Mouse (Mus musculus): ENCODE data around the gene Rab37. TPM values are rescaled to one million over a fixed set of nuclear protein-coding genes. Genes with fewer than 3 reads are reported as not detected.

The Rab37 gene
- polyA plus RNA-seq, 1 experiment from 2014 or later = 3.5 TPM

DNA sequence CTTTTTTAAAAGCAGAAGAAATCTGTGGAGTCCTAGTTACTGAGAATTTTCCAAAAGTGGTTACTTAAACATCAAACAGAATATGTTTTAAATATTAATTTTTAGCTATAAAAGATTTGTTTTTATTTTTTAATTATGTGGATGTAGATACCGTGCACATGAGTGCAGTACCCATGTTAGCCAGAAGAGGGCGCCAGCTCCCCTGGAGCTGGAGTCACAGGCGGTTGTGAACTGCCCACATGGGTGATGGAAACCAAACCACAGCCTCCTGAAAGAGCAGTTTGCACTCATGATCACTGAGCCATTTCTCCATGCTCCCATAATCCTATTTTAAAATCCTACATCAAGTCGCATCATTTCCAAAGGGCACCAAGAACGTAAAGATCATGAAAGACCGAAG is 1.4 kb upstream of the Rab37 start:
- Histone ChIP-seq H3K9ac (no peak overlapping the region), H3K27me3 (replicated peaks) (peaks cover 29% of the 10 kb centered on the region), H3K4me2 (replicated peaks) (no peak overlapping the region), H3K4me3 (no peak overlapping the region), H3K36me3 (no peaks in the 10 kb centered on the region), H3K4me1 (peaks cover 12% of the 10 kb centered on the region), H3K9me3 (peaks cover 6% of the 10 kb centered on the region; the same call in 1 of the 2 replicates), H3K27ac (no peak overlapping the region)
- ATAC-seq (ENCODE audit: low FRiP score, low read depth) = no peak
- 68% methylated on average over 6 of the region's 6 CpGs for WGBS

DNA sequence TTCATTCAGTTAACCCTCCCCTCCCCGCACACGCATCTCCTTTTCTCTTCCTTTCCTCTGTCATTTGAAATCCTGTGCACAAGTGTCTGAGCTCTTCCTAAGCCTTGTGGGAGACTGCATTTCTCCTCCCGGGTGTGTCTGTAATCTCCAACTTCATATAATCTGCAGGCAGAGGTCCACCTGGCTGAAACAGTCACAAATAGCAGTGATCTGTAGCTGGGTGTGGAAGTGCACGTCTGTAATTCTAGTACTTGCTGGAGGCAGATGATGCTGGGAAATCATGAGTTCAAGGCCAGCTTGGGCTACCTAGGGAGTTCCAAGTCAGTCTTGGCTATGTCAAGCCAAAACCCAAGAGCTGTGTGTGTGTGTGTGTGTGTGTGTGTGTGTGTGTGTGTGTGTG is 909 bp downstream of the Rab37 start:
- Histone ChIP-seq H3K27ac (no peak overlapping the region), H3K9ac (no peak overlapping the region), H3K36me3 (no peaks in the 10 kb centered on the region), H3K4me3 (peak overlapping the region; percentile 18; the same call in 1 of the 2 replicates), H3K4me2 (replicated peaks) (peak overlapping the region; percentile 57), H3K4me1 (peaks cover 9% of the 10 kb centered on the region), H3K9me3 (peaks cover 6% of the 10 kb centered on the region; the same call in 1 of the 2 replicates), H3K27me3 (replicated peaks) (peaks cover 29% of the 10 kb centered on the region)
- no peak for ATAC-seq (ENCODE audit: low FRiP score, low read depth)
- 14% methylated on average over 4 of the region's 4 CpGs for WGBS

DNA sequence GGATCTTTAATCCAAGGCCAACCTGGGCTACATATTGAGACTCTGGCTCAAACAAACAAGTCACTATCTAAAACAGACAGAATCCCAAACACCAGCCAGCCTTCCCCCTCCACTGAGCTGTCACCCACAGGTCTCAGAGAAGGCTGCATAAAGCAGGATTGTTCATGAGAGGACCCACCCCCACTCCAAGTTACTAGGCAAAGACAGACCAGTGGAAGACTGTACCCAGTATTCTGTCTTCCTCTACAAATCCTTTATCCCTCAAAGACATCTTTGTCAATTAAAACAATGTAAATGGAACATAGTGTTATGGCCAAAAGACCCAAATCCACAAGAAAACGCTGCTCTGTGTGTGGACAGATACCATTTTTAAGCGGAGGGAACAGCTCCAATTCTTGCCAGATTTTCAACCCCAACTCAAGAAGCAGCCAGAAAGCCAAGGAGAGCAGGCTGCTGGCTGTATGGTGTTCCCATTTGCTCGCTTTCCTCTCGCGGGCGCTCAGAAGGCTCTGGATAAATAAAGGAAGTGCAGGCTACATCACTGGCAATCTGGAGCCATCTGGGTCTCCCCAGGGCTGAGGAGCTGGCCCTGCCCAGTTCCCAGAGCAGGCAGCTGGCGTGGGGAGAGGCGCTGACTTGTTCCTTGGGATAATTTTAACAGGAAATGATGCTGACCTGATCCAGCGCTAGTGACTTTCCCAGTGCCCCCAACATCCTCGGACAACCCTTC is 7.1 kb downstream of the Rab37 start:
- Histone ChIP-seq H3K27me3 (replicated peaks) (no peaks in the 10 kb centered on the region), H3K4me1 (peaks cover 10% of the 10 kb centered on the region; the same call in 1 of the 2 replicates), H3K9ac (no peak overlapping the region), H3K36me3 (no peaks in the 10 kb centered on the region), H3K4me3 (no peak overlapping the region), H3K27ac (no peak overlapping the region), H3K9me3 (peaks cover 2% of the 10 kb centered on the region; the same call in 1 of the 2 replicates), H3K4me2 (replicated peaks) (no peak overlapping the region)
- no peak for ATAC-seq (ENCODE audit: low FRiP score, low read depth)
- WGBS = 61% methylated on average over 10 of the region's 10 CpGs

DNA sequence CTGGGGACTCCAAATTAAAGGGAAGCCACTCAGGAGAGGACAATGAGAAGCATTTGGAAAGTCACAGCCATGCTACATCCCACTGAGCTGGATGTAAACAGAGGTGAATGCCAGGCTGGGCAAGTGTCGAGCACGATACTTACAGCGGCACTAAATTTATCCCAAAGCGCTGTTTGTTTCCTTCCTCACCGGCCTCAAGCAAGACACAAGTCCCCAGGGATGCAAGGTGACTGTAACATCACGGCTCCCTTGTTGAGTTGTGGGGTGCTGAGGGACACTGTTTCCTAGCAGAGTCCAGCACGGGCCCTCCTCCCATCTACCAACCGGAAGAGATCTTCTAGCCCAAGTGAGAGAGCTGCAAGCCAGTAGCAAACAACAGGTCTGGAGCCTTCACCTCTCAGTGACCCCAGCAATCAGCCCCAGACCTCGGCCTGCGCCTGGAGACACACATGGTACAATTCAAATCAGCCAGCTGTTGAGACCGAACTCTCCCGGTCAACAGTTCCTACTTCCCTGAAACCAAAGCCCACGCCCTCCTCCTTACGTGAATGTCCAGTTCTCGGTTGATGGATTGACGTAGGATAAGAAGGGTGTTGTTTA is 8.1 kb downstream of the Rab37 start:
- no peaks in the 10 kb centered on the region for H3K27me3 ChIP-seq (replicated peaks)
- peaks cover 10% of the 10 kb centered on the region; the same call in 1 of the 2 replicates for H3K4me1 ChIP-seq
- no peaks in the 10 kb centered on the region for H3K9me3 ChIP-seq
- no peak overlapping the region for H3K4me2 ChIP-seq (replicated peaks)
- 53% methylated on average over 16 of the region's 16 CpGs for WGBS
- no peaks in the 10 kb centered on the region for H3K36me3 ChIP-seq
- H3K27ac ChIP-seq = no peak overlapping the region
- H3K9ac ChIP-seq = no peak overlapping the region
- no peak for ATAC-seq (ENCODE audit: low FRiP score, low read depth)
- no peak overlapping the region for H3K4me3 ChIP-seq

DNA sequence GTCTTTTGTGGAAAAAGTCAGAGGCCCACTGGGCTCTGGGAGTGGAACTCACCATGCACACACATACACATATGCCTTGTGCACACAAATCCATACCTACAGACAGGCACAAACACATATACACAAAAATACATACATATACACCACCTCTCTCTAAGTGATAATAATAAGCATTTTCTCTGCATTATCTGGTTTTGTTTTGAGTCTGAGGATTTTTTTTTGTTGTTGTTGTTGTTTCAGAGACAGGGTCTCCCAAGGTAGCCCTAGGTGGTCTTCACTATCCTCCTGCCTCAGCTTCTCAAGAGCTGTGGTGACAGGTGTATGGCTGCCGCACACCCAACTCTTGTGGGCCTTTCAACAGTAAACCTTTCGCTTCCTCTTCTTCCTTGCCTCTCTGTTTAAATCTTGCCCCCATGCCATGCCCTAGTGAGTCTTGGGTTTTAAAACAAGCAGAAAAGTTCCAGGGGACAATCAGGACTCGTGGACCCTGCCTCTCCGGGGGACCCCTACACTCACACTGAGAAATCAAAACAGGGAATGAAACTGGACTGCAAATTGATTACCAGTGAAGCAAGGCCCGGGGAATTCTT is 8.9 kb downstream of the Rab37 start:
- ATAC-seq (ENCODE audit: low FRiP score, low read depth) = no peak
- no peak overlapping the region for H3K4me2 ChIP-seq (replicated peaks)
- WGBS = 75% methylated on average over 5 of the region's 5 CpGs

DNA sequence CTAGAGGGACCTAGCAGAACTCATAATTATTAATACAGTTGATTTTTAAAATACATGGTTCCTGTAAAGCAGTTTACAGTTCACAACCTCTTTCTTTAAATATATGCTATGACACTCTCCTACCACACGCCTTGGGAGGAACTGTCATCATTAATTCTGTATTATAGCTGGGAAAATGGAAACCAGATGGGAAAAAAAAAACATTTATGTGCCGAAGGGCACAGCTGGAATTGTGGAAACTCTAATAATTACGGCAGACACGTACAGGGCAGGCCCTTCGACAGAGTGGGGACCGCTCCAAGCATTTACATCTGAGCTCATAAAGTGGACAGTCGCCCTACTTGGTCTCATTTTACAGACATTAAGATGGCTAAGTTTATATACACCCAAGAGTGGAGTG is 9.5 kb downstream of the Rab37 start:
- H3K27me3 ChIP-seq (replicated peaks) = no peaks in the 10 kb centered on the region
- no peak overlapping the region for H3K9ac ChIP-seq
- no peak for ATAC-seq (ENCODE audit: low FRiP score, low read depth)
- peaks cover 10% of the 10 kb centered on the region; the same call in 1 of the 2 replicates for H3K4me1 ChIP-seq
- no peak overlapping the region for H3K4me2 ChIP-seq (replicated peaks)
- H3K9me3 ChIP-seq = no peaks in the 10 kb centered on the region
- no peak overlapping the region for H3K27ac ChIP-seq
- H3K36me3 ChIP-seq = no peaks in the 10 kb centered on the region
- WGBS = 63% methylated on average over 7 of the region's 7 CpGs
- no peak overlapping the region for H3K4me3 ChIP-seq

More for the DNA sequence above, 8.9 kb downstream of the Rab37 start:
- H3K9me3 ChIP-seq = no peaks in the 10 kb centered on the region
- H3K36me3 ChIP-seq = no peaks in the 10 kb centered on the region
- H3K4me1 ChIP-seq = peaks cover 10% of the 10 kb centered on the region; the same call in 1 of the 2 replicates
- H3K27me3 ChIP-seq (replicated peaks) = no peaks in the 10 kb centered on the region
- H3K9ac ChIP-seq = no peak overlapping the region
- H3K27ac ChIP-seq = no peak overlapping the region
- H3K4me3 ChIP-seq = no peak overlapping the region

DNA sequence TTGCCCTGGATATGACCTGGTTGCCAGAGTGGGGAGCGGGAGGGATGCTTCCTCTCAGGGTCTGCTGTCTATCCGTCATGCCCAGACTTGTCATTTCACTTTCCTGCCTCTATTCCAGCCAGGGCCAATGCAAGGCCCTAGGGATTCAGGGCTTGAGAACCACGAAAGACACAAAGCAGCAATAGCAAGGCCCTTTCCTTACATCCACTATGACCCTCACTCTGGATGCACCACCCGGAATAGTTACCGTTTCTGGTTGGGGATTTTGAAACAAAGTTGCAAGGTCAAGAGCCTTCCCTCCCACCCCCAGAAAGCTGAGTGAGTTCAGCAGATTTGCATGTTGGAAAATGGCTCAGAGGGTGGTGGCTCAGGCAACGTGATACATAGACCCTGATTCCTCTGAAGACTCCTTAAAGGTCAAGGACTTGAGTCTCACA is 10.4 kb downstream of the Rab37 start:
- Histone ChIP-seq H3K4me2 (replicated peaks) (no peak overlapping the region), H3K4me3 (no peak overlapping the region), H3K27me3 (replicated peaks) (no peaks in the 10 kb centered on the region), H3K9ac (no peak overlapping the region), H3K4me1 (peaks cover 10% of the 10 kb centered on the region; the same call in 1 of the 2 replicates), H3K27ac (no peak overlapping the region), H3K36me3 (no peaks in the 10 kb centered on the region), H3K9me3 (no peaks in the 10 kb centered on the region)
- WGBS = 54% methylated on average over 6 of the region's 6 CpGs
- no peak for ATAC-seq (ENCODE audit: low FRiP score, low read depth)

DNA sequence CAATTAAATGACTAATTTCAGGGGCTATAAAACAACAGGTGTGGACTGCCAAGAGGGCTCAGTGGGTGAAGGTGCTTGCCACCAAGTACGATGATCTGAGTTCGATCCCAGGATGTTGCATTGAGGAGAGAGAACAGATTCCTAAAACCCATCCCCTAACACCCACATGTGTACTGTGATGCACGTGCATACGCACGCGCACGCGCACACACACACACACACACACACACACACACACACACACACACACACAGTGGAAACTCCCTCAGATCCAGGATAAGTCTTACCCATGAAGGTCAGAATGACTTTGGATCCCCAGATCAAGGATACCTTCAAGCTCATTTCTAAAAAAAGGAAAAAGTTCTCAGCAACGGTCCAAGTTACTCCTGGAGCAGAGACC is 10.9 kb downstream of the Rab37 start:
- ATAC-seq (ENCODE audit: low FRiP score, low read depth) = no peak
- H3K27ac ChIP-seq = no peak overlapping the region
- WGBS = 95% methylated on average over 9 of the region's 9 CpGs
- peaks cover 12% of the 10 kb centered on the region; the same call in 1 of the 2 replicates for H3K4me1 ChIP-seq
- H3K4me2 ChIP-seq (replicated peaks) = no peak overlapping the region
- no peak overlapping the region for H3K9ac ChIP-seq
- no peaks in the 10 kb centered on the region for H3K27me3 ChIP-seq (replicated peaks)
- H3K4me3 ChIP-seq = no peak overlapping the region
- no peaks in the 10 kb centered on the region for H3K9me3 ChIP-seq
- H3K36me3 ChIP-seq = no peaks in the 10 kb centered on the region

DNA sequence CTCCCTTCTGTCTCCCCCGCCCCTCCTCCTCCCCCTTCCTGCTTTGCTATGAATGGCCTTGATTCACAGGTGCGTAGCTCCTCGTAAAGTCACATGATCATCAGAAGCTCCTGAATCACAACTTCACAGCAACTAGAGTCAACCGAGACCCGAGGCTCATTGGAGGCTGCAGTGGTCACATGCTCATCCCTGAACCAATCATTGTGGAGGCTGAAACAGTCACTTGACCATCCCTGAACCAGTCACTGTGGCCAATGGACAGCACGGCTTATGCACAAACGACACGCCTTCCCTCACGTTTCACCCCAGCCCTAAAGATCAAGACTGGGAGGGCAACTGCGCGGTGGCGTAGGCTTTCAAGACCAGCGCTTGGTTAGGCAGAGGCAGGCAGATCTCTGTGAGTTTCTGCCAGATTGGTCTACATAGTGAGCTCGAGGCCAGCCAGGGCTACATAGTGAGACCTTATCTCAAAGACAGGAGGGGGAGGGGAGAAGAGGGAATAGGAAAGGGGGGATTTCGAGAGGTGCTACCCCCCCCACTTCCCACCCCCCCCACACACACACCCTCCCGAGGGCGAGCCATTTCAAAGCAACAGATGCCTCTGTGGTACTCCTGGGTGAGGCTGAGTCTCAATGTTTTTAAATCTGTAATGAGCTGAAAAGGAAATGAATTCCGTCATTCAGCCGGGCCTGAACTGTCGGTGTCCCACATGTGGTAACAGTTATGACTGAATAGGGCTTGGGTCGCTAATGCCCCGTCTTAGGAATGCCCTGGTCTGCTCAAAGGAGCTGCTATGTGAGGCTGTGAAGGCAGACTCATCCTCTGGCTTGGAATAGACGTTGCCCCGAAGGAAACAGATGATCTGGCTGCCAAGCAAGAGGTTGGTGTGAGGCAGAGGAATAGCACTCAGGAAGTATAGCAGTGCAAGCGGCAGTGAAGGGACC is 12.5 kb downstream of the Rab37 start:
- ATAC-seq (ENCODE audit: low FRiP score, low read depth) = no peak
- no peak overlapping the region for H3K4me3 ChIP-seq
- H3K27me3 ChIP-seq (replicated peaks) = no peaks in the 10 kb centered on the region
- no peaks in the 10 kb centered on the region for H3K9me3 ChIP-seq
- no peaks in the 10 kb centered on the region for H3K36me3 ChIP-seq
- H3K4me1 ChIP-seq = peaks cover 21% of the 10 kb centered on the region
- no peak overlapping the region for H3K27ac ChIP-seq
- H3K9ac ChIP-seq = no peak overlapping the region
- WGBS = 86% methylated on average over 25 of the region's 25 CpGs
- H3K4me2 ChIP-seq (replicated peaks) = no peak overlapping the region

DNA sequence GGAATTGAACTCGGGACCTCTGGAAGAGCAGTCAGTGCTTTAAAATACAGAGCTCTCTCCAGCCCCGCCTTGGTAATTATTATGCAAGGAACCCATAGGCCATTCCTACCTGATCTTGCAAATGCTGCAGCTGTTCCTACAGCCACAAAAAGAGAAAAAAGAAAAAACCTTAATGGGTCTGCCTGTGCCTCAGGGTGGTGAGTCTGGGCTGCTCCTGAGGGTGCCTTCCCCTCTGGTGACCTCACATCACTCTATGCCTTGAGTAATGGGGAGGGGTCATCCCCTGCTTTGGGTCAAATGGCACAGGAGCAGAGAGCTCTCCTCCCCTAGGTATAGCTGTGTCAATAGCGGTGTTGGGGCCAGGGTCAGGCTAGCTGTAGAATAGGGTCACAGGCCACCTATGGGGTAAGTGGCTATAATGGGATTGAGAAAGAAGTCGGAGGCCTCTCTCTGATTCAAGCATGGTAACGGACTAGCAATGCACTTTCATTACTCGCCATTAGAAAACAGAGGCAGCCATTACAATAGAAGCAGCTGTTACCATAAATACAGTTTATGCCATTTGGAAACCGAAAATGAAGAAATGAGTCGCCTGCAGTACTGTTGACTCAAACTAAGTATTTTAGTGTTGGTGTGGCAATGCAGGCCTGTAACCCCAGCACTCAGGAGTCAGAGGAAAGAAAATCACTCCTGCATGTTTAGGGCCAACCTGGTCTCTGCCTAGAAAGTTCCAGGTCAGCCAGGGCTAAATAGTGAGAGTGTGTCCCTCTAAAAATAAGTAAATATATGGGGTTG is 13.7 kb downstream of the Rab37 start:
- H3K4me3 ChIP-seq = no peak overlapping the region
- WGBS = 50% methylated on average over 8 of the region's 8 CpGs
- no peaks in the 10 kb centered on the region for H3K36me3 ChIP-seq
- ATAC-seq (ENCODE audit: low FRiP score, low read depth) = no peak
- H3K9ac ChIP-seq = no peak overlapping the region
- no peak overlapping the region for H3K27ac ChIP-seq
- H3K27me3 ChIP-seq (replicated peaks) = no peaks in the 10 kb centered on the region
- no peaks in the 10 kb centered on the region for H3K9me3 ChIP-seq
- no peak overlapping the region for H3K4me2 ChIP-seq (replicated peaks)
- H3K4me1 ChIP-seq = peaks cover 13% of the 10 kb centered on the region; the same call in 1 of the 2 replicates

DNA sequence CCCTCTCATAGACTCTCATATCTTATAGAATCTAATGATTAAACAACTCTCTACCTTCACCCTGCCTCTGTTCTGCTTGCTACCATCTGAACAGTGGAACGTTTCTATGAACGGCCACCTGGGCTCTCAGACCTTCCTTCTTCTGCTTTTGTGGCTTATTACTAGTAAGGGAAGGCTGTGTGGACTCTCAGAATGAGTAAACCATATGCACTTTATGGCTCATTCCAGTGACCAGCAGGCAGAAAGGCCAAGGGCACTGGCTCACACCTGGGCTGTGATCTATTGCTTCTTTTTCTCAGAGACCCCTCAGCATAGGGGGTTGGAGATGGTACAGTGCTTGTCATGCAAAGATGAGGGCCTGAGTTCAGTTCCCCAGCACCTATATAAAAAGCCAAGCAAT is 15.4 kb downstream of the Rab37 start:
- no peak overlapping the region for H3K4me2 ChIP-seq (replicated peaks)
- H3K36me3 ChIP-seq = no peaks in the 10 kb centered on the region
- no peak overlapping the region for H3K4me3 ChIP-seq
- H3K27ac ChIP-seq = no peak overlapping the region
- no peaks in the 10 kb centered on the region for H3K9me3 ChIP-seq
- peaks cover 11% of the 10 kb centered on the region; the same call in 1 of the 2 replicates for H3K4me1 ChIP-seq
- H3K9ac ChIP-seq = no peak overlapping the region
- 86% methylated on average over 2 of the region's 2 CpGs for WGBS
- H3K27me3 ChIP-seq (replicated peaks) = no peaks in the 10 kb centered on the region
- no peak for ATAC-seq (ENCODE audit: low FRiP score, low read depth)
